Mouse (Mus musculus): ENCODE results near the gene Sorcs3. TPM values are rescaled to one million over a fixed set of nuclear protein-coding genes. Genes with fewer than 3 reads are reported as not detected.

The Sorcs3 gene
- polyA plus RNA-seq, 1 experiment from 2014 or later = 0.99 TPM

- Histone ChIP-seq H3K4me3 (no peak overlapping the region), H3K27me3 (ENCODE audit: low read depth, poor library complexity, severe bottlenecking) (peaks cover 9% of the 10 kb centered on the region; the same call in 1 of the 2 replicates), H3K27ac (replicated peaks) (no peak overlapping the region), H3K9me3 (replicated peaks) (no peaks in the 10 kb centered on the region), H3K36me3 (no peaks in the 10 kb centered on the region), H3K4me1 (peaks cover 39% of the 10 kb centered on the region)
- whole genome bisulfite sequencing = 30% methylated on average over 13 of the region's 13 CpGs
- no peak for DNase-seq (ENCODE audit: low spot score)
Measured at GRCm38 (mm10) chr19:48237786-48238372, 32.1 kb downstream of the Sorcs3 start.

DNA sequence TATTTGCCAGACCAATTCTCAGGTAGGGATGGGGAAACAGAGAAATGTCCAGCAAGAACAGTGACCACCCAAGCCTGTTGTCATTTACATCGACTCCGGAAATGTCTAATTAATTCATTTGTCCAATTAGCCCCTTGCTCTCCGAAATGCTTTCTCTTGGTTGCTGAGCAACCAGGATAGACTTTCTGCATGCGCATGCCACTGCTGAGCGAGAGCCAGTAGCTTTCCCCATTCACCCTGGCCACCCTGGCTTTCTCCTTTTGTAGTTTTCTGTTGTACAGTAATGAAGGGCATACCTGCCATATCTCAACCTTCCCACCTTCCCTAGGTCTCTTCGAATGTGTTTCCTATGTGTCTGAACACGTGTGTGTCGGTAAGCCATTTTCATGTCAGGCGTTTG, 32.6 kb downstream of the Sorcs3 start:
- no peaks in the 10 kb centered on the region for H3K36me3 ChIP-seq
- no peaks in the 10 kb centered on the region for H3K9me3 ChIP-seq (replicated peaks)
- no peak overlapping the region for H3K27ac ChIP-seq (replicated peaks)
- peaks cover 41% of the 10 kb centered on the region for H3K4me1 ChIP-seq
- no peak for DNase-seq (ENCODE audit: low spot score)
- WGBS = 53% methylated on average over 9 of the region's 9 CpGs
- no peak overlapping the region for H3K4me3 ChIP-seq
- peaks cover 9% of the 10 kb centered on the region; the same call in 1 of the 2 replicates for H3K27me3 ChIP-seq (ENCODE audit: low read depth, poor library complexity, severe bottlenecking)

- Histone ChIP-seq H3K27me3 (ENCODE audit: low read depth, poor library complexity, severe bottlenecking) (peaks cover 9% of the 10 kb centered on the region; the same call in 1 of the 2 replicates), H3K4me3 (no peak overlapping the region), H3K9me3 (replicated peaks) (no peaks in the 10 kb centered on the region), H3K27ac (replicated peaks) (peak overlapping the region; percentile 74), H3K36me3 (no peaks in the 10 kb centered on the region), H3K4me1 (peaks cover 41% of the 10 kb centered on the region)
- 57% methylated on average over 2 of the region's 2 CpGs for WGBS
- peak; percentile 30 for DNase-seq (ENCODE audit: low spot score)
Measured at GRCm38 (mm10) chr19:48240960-48241359, 35.1 kb downstream of the Sorcs3 start.

GRCm38 (mm10) chr19:48244036-48244435, 38.2 kb downstream of the Sorcs3 start:
- Histone ChIP-seq H3K9me3 (replicated peaks) (no peaks in the 10 kb centered on the region), H3K27ac (replicated peaks) (no peak overlapping the region), H3K36me3 (no peaks in the 10 kb centered on the region), H3K4me1 (peaks cover 26% of the 10 kb centered on the region), H3K4me3 (no peak overlapping the region), H3K27me3 (ENCODE audit: low read depth, poor library complexity, severe bottlenecking) (peaks cover 6% of the 10 kb centered on the region; the same call in 1 of the 2 replicates)
- 85% methylated on average over 3 of the region's 3 CpGs for WGBS
- no peak for DNase-seq (ENCODE audit: low spot score)

DNA sequence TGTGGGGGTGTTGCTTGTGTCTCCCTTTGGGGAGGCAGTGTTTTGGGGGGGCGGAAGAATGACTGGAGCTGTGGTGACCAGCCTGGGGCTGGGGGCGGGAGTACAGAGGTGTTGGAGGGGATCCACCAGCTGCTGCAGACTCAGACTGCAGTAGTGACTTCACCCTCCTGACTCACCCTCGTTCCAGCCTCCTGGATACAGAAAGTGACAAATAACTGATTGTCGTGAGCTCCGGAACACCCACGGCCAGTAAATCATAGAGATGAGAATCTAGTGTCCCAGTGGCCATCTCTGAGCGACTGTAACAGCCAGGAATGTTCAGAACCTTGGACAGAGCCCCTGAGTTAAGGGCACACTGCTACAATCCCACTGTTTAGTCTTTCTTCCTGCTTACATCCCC, 53.4 kb downstream of the Sorcs3 start:
- DNase-seq (ENCODE audit: low spot score) = no peak
- H3K27me3 ChIP-seq (ENCODE audit: low read depth, poor library complexity, severe bottlenecking) = no peaks in the 10 kb centered on the region
- peaks cover 13% of the 10 kb centered on the region for H3K4me1 ChIP-seq
- H3K9me3 ChIP-seq (replicated peaks) = no peaks in the 10 kb centered on the region
- WGBS = 77% methylated on average over 7 of the region's 7 CpGs
- no peaks in the 10 kb centered on the region for H3K36me3 ChIP-seq
- H3K27ac ChIP-seq (replicated peaks) = no peak overlapping the region
- no peak overlapping the region for H3K4me3 ChIP-seq

DNA sequence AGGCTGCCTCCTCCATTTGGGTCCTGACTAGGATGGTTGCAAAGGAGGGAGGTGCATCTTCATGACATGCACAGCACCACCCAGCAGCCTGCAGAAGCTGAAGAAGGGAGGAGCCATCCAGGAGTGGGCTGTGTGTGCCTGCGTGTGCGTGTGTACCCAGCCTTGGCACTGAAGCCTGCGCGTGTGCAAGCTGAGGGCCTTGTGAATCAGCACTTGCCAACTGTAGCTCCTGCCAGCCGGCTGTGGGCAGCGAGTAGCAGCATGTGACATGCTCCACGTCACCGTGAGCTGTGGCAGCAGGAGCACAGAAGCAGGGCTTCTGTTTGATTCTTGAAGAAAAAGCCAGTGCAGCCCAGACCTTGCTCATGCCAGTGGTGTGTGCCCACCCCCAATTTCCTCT, 54.8 kb downstream of the Sorcs3 start:
- DNase-seq (ENCODE audit: low spot score) = no peak
- 88% methylated on average over 8 of the region's 8 CpGs for WGBS
- Histone ChIP-seq H3K36me3 (no peaks in the 10 kb centered on the region), H3K4me1 (peaks cover 17% of the 10 kb centered on the region), H3K4me3 (no peak overlapping the region), H3K27ac (replicated peaks) (no peak overlapping the region), H3K27me3 (ENCODE audit: low read depth, poor library complexity, severe bottlenecking) (no peaks in the 10 kb centered on the region), H3K9me3 (replicated peaks) (no peaks in the 10 kb centered on the region)

- 31% methylated on average over 5 of the region's 5 CpGs for WGBS
- no peaks in the 10 kb centered on the region for H3K9me3 ChIP-seq (replicated peaks)
- no peaks in the 10 kb centered on the region for H3K36me3 ChIP-seq
- peak; percentile 52 for DNase-seq (ENCODE audit: low spot score)
- no peak overlapping the region for H3K4me3 ChIP-seq
- H3K27me3 ChIP-seq (ENCODE audit: low read depth, poor library complexity, severe bottlenecking) = no peaks in the 10 kb centered on the region
- H3K4me1 ChIP-seq = peaks cover 17% of the 10 kb centered on the region
- no peak overlapping the region for H3K27ac ChIP-seq (replicated peaks)
Measured at GRCm38 (mm10) chr19:48263750-48264149, 57.9 kb downstream of the Sorcs3 start.

GRCm38 (mm10) chr19:48280273-48280672, 74.4 kb downstream of the Sorcs3 start:
- H3K9me3 ChIP-seq (replicated peaks) = no peaks in the 10 kb centered on the region
- H3K4me3 ChIP-seq = no peak overlapping the region
- WGBS = 71% methylated on average over 8 of the region's 8 CpGs
- H3K27ac ChIP-seq (replicated peaks) = no peak overlapping the region
- DNase-seq (ENCODE audit: low spot score) = no peak
- H3K27me3 ChIP-seq (ENCODE audit: low read depth, poor library complexity, severe bottlenecking) = no peaks in the 10 kb centered on the region
- H3K36me3 ChIP-seq = no peaks in the 10 kb centered on the region
- H3K4me1 ChIP-seq = peaks cover 19% of the 10 kb centered on the region

DNA sequence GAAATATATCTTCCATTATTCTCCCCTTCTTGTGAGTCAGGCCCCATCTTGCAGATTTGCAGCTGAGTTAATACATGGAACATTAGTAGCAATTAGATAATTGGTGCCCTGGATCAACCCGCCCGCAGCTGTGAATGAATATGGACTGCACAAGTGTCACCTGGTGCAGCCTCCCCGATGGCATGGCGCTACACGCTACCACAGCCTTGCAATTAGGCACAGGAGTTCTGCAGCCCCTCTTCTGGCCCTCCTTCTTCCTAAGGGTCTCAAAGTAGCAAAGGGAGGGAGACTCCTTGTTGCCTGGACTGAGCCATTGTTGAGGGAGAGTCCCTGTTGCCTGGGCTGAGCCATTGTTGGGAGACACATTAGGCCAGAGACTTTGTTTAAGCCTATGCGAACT, 76.4 kb downstream of the Sorcs3 start:
- Histone ChIP-seq H3K27ac (replicated peaks) (peak overlapping the region; percentile 61), H3K4me3 (no peak overlapping the region), H3K36me3 (no peaks in the 10 kb centered on the region), H3K9me3 (replicated peaks) (no peaks in the 10 kb centered on the region), H3K27me3 (ENCODE audit: low read depth, poor library complexity, severe bottlenecking) (no peaks in the 10 kb centered on the region), H3K4me1 (peaks cover 19% of the 10 kb centered on the region)
- 74% methylated on average over 6 of the region's 6 CpGs for WGBS
- no peak for DNase-seq (ENCODE audit: low spot score)

GRCm38 (mm10) chr19:48283217-48283616, 77.4 kb downstream of the Sorcs3 start:
- Histone ChIP-seq H3K36me3 (no peaks in the 10 kb centered on the region), H3K27ac (replicated peaks) (peak overlapping the region; percentile 55), H3K9me3 (replicated peaks) (no peaks in the 10 kb centered on the region), H3K4me3 (no peak overlapping the region), H3K27me3 (ENCODE audit: low read depth, poor library complexity, severe bottlenecking) (no peaks in the 10 kb centered on the region), H3K4me1 (peaks cover 19% of the 10 kb centered on the region)
- DNase-seq (ENCODE audit: low spot score) = no peak
- 27% methylated on average over 4 of the region's 4 CpGs for WGBS

DNA sequence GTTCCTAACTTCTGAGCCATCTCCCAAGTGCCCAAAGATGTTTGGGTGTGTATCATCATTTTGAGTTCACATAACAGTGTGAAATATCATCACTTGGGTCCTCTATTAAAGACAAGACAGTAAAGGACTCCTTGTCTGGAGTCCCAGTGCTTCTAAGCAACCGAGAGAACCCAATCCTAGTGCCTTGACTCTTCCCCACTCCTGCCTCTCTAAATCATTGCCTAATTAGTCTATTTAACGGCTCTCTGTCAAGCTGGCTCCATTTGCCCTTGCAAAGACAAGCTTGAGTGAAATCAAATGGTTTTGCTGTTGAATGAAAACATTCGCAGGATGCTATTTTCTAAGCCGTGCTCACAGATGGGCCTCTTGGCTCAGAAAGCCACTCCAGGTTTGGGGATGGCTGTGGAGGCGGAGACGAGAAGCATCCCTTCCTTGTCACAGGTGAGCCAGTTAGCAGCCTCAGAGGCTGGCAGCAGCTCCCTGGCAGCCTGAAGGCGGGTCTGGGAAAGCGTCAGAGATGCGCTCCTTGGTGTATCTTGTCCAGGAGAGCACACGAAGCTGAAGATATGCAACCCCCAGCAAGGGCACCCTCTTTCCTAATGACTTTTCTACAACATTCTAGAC, 79.9 kb downstream of the Sorcs3 start:
- H3K4me3 ChIP-seq = no peak overlapping the region

DNA sequence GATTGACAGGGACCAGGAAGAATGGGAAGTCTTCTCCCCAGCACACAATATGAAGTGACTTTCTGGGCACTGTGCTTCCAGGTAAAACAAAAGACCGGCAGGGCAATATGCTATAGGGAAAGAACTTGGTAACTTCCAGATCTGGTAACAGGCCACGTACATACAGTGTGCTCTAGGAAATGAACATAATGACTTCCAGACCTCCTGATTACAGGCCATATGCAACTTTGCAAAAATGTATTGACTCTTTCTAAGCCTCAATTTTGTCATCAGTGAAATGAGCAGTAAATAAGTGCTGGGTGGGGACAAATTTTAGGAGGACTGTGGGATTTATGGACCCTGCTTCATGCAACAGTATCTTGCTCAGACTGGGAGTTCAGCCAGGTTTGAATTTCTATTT, 88.4 kb downstream of the Sorcs3 start:
- Histone ChIP-seq H3K27ac (replicated peaks) (no peak overlapping the region), H3K4me3 (no peak overlapping the region), H3K4me1 (no peaks in the 10 kb centered on the region), H3K36me3 (no peaks in the 10 kb centered on the region), H3K27me3 (ENCODE audit: low read depth, poor library complexity, severe bottlenecking) (no peaks in the 10 kb centered on the region), H3K9me3 (replicated peaks) (no peaks in the 10 kb centered on the region)
- no peak for DNase-seq (ENCODE audit: low spot score)
- 94% methylated on average over 2 of the region's 2 CpGs for WGBS

More for the DNA sequence above, 79.9 kb downstream of the Sorcs3 start:
- Histone ChIP-seq H3K4me1 (peaks cover 19% of the 10 kb centered on the region), H3K27ac (replicated peaks) (no peak overlapping the region), H3K27me3 (ENCODE audit: low read depth, poor library complexity, severe bottlenecking) (no peaks in the 10 kb centered on the region), H3K9me3 (replicated peaks) (no peaks in the 10 kb centered on the region), H3K36me3 (no peaks in the 10 kb centered on the region)
- no peak for DNase-seq (ENCODE audit: low spot score)
- WGBS = 82% methylated on average over 10 of the region's 10 CpGs

GRCm38 (mm10) chr19:48298384-48298783, 92.6 kb downstream of the Sorcs3 start:
- no peaks in the 10 kb centered on the region for H3K9me3 ChIP-seq (replicated peaks)
- H3K36me3 ChIP-seq = no peaks in the 10 kb centered on the region
- no peak overlapping the region for H3K4me3 ChIP-seq
- no peak for DNase-seq (ENCODE audit: low spot score)
- WGBS = 83% methylated on average over 2 of the region's 2 CpGs
- no peaks in the 10 kb centered on the region for H3K27me3 ChIP-seq (ENCODE audit: low read depth, poor library complexity, severe bottlenecking)
- peaks cover 16% of the 10 kb centered on the region for H3K4me1 ChIP-seq
- no peak overlapping the region for H3K27ac ChIP-seq (replicated peaks)

Measured in midbrain, embryonic 10.5 days (tissue).